ENCODE assay signal across 19 mouse cellular contexts in genomic region chr7:123344079-123344780, GRCm38 (mm10). TPM values are rescaled to one million over a fixed set of nuclear protein-coding genes. Genes with fewer than 3 reads are reported as not detected.
DNase-seq lines count a peak whose midpoint lies in the region; ATAC-seq and TF ChIP-seq lines count a peak whose summit lies in the region.
"Had no signal": no experiment of that assay in that cellular context is flagged by ENCODE, and none has a peak within 500 bp of the region (broad histone marks: within the 10 kb centered on the region; RNA-seq: fewer than 3 reads in every experiment).

No protein-coding gene starts in this region.

- no peaks in the 10 kb centered on the region for H3K36me3 ChIP-seq in intestine, embryonic 15.5 days
- H3K36me3 ChIP-seq: embryonic facial prominence, embryonic 12.5 days; forebrain, embryonic 15.5 days; heart, embryonic 12.5 days; hindbrain, embryonic 13.5 days had no signal

- intact Hi-C loops in gastrocnemius, adult 2 months (cut with DNase I) = no loop called here

- H3K9me3 ChIP-seq in intestine, embryonic 15.5 days = no peaks in the 10 kb centered on the region
- H3K9me3 ChIP-seq: embryonic facial prominence, embryonic 12.5 days; forebrain, embryonic 15.5 days; heart, embryonic 12.5 days; hindbrain, embryonic 13.5 days had no signal

- ATAC-seq in intestine, embryonic 15.5 days = peak; percentile 61
- ATAC-seq in megakaryocyte progenitor cell, adult 5-6 weeks (replicated peaks; ENCODE audit: poor library complexity) = peak; percentile 14; the same call in 1 of the 2 replicates
- ATAC-seq: forebrain, embryonic 15.5 days had no signal

- peak overlapping the region; percentile 32 for H3K27ac ChIP-seq in gastrocnemius, adult 2 months
- peak overlapping the region; percentile 33; the same call in 1 of the 2 replicates for H3K27ac ChIP-seq in intestine, embryonic 15.5 days
- H3K27ac ChIP-seq: embryonic facial prominence, embryonic 12.5 days; forebrain, embryonic 15.5 days; heart, adult 2 months; hindbrain, embryonic 13.5 days had no signal

- WGBS in intestine, embryonic 15.5 days = 83% methylated on average over 5 of the region's 5 CpGs

- H3K4me3 ChIP-seq in gastrocnemius, adult 2 months = no peak overlapping the region
- H3K4me3 ChIP-seq in intestine, embryonic 15.5 days (replicated peaks) = no peak overlapping the region
- H3K4me3 ChIP-seq: embryonic facial prominence, embryonic 12.5 days; forebrain, embryonic 15.5 days; heart, adult 2 months; heart, embryonic 12.5 days; hindbrain, embryonic 13.5 days had no signal

- no peak overlapping the region for H3K4me2 ChIP-seq in intestine, embryonic 15.5 days (replicated peaks)
- H3K4me2 ChIP-seq: embryonic facial prominence, embryonic 12.5 days; forebrain, embryonic 15.5 days; heart, embryonic 12.5 days; hindbrain, embryonic 13.5 days had no signal

- no peaks in the 10 kb centered on the region for H3K27me3 ChIP-seq in intestine, embryonic 15.5 days (replicated peaks)
- H3K27me3 ChIP-seq: embryonic facial prominence, embryonic 12.5 days; forebrain, embryonic 15.5 days; heart, embryonic 12.5 days; hindbrain, embryonic 13.5 days had no signal

- H3K4me1 ChIP-seq in intestine, embryonic 15.5 days (replicated peaks) = peaks cover 33% of the 10 kb centered on the region

- no peak overlapping the region for H3K9ac ChIP-seq in intestine, embryonic 15.5 days
- H3K9ac ChIP-seq: embryonic facial prominence, embryonic 12.5 days; forebrain, embryonic 15.5 days; heart, embryonic 12.5 days; hindbrain, embryonic 13.5 days had no signal

- no peak for DNase-seq in gastrocnemius, adult 2 months
- no peak for DNase-seq in gastrocnemius, postnatal 10 days
- DNase-seq in 3T3-L1 (ENCODE audit: low read depth, low spot score) (peak; percentile 23), adipocyte (ENCODE audit: low spot score) (no peak)
- no peak for DNase-seq in layer of hippocampus, adult 18-20 months (ENCODE audit: low spot score in 2 of 2)
- DNase-seq in kidney, postnatal 14 days = no peak
- DNase-seq: adrenal gland, postnatal 14 days; cerebellum, adult 11-12 months; cerebellum, adult 9-10 months; cerebellum, postnatal 25 days; gastrocnemius, postnatal 14 days; heart, adult 2 months; heart, postnatal 4 days had no signal

- no peak for TF ChIP-seq CTCF in gastrocnemius, adult 2 months (IDR thresholded peaks at IDR 0.05)

RNA-seq across cellular contexts. Expression of gene Lcmt1, which starts 25.4 kb away (rescaled TPM):
- total RNA-seq in gastrocnemius, adult 2 months (2021) = 10 to 100 TPM; 28.5 to 28.8 TPM
- total RNA-seq in gastrocnemius, postnatal 10 days (2021) = 10 to 100 TPM; 29.4 to 29.7 TPM
- polyA plus RNA-seq in intestine, embryonic 15.5 days (2015; fragmentation: Nextera tagmentation; extraction: Ambion mirVana) = 42.9 and 46.5 TPM in 2 replicates
- total RNA-seq in megakaryocyte progenitor cell, adult 5-6 weeks (2015) = 35.9 and 43.6 TPM in 2 replicates
- total RNA-seq in megakaryocyte progenitor cell, adult 5-6 weeks (2017) = 45.4 and 48.0 TPM in 2 replicates
- total RNA-seq in layer of hippocampus, adult 18-20 months (2021) = 10 to 100 TPM; 87.2 to 98.6 TPM

RNA-seq across cellular contexts. Expression of gene Arhgap17, which starts 25.5 kb away (rescaled TPM):
- total RNA-seq in gastrocnemius, adult 2 months (2021) = 10 to 100 TPM; 16.4 to 18.5 TPM
- 10 to 100 TPM; 18.6 to 31.9 TPM for total RNA-seq in gastrocnemius, postnatal 10 days (2021)
- 20.4 and 20.8 TPM in 2 replicates for polyA plus RNA-seq in intestine, embryonic 15.5 days (2015; fragmentation: Nextera tagmentation; extraction: Ambion mirVana)
- 79.4 and 85.9 TPM in 2 replicates for total RNA-seq in megakaryocyte progenitor cell, adult 5-6 weeks (2015)
- 23.2 and 26.7 TPM in 2 replicates for total RNA-seq in megakaryocyte progenitor cell, adult 5-6 weeks (2017)
- total RNA-seq in layer of hippocampus, adult 18-20 months (2021) = 10 to 100 TPM; 24.5 to 25.2 TPM
